Mouse (Mus musculus): ENCODE measurements around the gene Sympk. TPM values are rescaled to one million over a fixed set of nuclear protein-coding genes. Genes with fewer than 3 reads are reported as not detected.

Gene Sympk
- polyA plus RNA-seq, 1 experiment from 2014 or later, result 50.8 TPM

DNA sequence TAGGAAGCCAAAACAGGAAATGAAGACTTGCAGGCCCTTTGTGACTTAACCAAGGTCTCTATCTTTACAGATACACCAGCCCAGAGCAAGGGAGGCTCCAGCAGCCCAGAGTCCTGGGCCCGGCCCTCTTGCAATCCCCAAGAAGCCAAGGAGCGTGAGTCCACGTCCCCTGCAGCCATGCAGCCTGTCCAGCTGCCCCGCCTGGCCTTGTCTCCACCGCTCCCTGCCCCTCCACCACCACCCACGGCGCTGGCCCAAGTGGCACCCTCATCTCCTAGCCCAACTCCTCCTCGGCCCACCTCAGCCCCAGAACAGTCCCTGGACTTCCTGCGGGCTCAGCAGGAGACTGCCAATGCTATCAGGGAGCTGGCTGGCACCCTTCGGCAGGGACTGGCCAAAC, 23.8 kb upstream of the Sympk start:
- H3K4me2 ChIP-seq (replicated peaks), result peak overlapping the region; percentile 52
- 0 out of 2 replicates have a peak overlapping the region, but pooled peaks have one; percentile 12 for H3K27ac ChIP-seq
- peak overlapping the region; percentile 25 for H3K4me3 ChIP-seq
- peaks cover 12% of the 10 kb centered on the region for H3K36me3 ChIP-seq
- WGBS, result 54% methylated on average over 10 of the region's 10 CpGs
- H3K27me3 ChIP-seq, result no peaks in the 10 kb centered on the region
- peaks cover 35% of the 10 kb centered on the region for H3K4me1 ChIP-seq
- H3K9ac ChIP-seq, result peak overlapping the region; percentile 66
- H3K9me3 ChIP-seq (replicated peaks), result no peaks in the 10 kb centered on the region
- no peak for ATAC-seq (ENCODE audit: low FRiP score)

DNA sequence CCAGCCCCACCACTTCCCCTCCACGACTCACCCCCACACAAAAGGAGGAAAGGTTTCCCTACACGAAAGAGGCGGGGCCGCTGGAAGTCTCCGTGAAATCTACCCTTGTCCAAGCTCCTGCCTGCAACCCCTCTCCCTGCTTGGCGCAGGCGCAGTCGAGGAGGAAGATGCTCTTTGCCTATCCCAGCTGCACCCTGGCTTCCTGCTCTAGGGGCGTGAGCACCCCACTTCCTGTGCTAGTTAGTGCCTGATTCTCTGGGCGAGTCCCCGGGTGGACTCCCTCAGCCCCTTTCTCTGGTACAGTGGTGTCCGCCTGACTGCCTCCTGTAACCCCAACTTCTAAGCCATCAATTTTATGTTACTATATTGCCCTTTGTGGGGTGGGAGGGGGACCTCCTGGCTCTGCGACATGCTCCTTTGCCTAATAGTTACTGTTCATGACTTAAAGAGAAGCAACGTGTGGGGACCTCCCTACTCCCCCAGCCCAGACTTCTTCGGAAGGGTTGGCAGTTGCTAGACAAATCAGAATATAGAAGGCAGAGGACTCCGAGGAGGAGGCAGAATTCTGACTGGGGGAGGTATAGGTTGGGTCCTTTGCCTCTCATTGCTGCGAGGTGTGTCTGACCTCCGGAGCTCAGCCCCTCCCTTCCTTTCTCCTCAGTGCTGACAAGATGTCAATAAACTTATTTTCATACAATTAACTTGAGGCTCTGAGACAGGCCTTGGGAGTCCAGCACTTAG, 22.9 kb upstream of the Sympk start:
- Histone ChIP-seq H3K9ac (peak overlapping the region; percentile 66), H3K27me3 (no peaks in the 10 kb centered on the region), H3K4me2 (replicated peaks) (peak overlapping the region; percentile 52), H3K4me3 (peak overlapping the region; percentile 25), H3K27ac (0 out of 2 replicates have a peak overlapping the region, but pooled peaks have one; percentile 12), H3K36me3 (peaks cover 17% of the 10 kb centered on the region), H3K9me3 (replicated peaks) (no peaks in the 10 kb centered on the region), H3K4me1 (peaks cover 43% of the 10 kb centered on the region)
- 41% methylated on average over 18 of the region's 18 CpGs for WGBS
- no peak for ATAC-seq (ENCODE audit: low FRiP score)

DNA sequence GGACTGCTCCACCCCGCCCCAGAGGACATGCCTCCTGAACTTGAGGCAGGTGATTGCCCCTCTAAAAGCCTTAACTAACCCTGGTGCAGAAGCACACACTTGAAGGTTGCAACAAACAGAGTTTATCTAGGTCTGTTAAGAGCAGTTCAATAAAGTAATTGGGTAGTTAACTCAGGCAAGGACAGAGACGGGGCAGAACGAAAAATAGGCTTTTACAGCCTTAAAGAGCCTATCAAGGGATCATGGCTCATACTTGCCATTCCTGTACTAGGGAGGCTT, 22.4 kb upstream of the Sympk start:
- WGBS, result 81% methylated on average over 3 of the region's 3 CpGs
- Histone ChIP-seq H3K9me3 (replicated peaks) (no peaks in the 10 kb centered on the region), H3K27me3 (no peaks in the 10 kb centered on the region), H3K4me3 (no peak overlapping the region), H3K4me1 (peaks cover 47% of the 10 kb centered on the region), H3K9ac (no peak overlapping the region), H3K36me3 (peaks cover 16% of the 10 kb centered on the region), H3K27ac (no peak overlapping the region), H3K4me2 (replicated peaks) (no peak overlapping the region)
- no peak for ATAC-seq (ENCODE audit: low FRiP score)

DNA sequence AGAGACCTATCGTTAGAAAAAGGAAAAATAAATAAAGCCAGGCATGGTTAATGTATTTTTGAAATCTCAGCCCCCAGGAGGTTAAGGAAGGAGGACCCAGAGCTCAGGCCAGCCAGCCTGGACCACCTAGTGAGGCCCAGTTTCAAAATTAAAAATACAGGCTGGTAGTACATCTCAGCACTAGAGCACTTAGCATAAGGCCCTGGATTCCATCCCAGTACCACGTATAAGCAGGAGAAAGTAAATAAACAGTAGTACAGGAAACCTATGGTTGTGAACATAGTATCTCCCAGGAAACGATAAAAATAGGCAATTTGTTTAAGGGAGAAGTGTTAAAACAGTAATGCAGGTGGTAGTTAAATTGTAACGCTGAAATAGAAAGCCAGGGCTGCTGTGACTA, 22.1 kb upstream of the Sympk start:
- H3K4me1 ChIP-seq, result peaks cover 50% of the 10 kb centered on the region
- no peak for ATAC-seq (ENCODE audit: low FRiP score)
- H3K27me3 ChIP-seq, result no peaks in the 10 kb centered on the region
- peak overlapping the region; percentile 40 for H3K27ac ChIP-seq
- peaks cover 20% of the 10 kb centered on the region for H3K36me3 ChIP-seq
- no peaks in the 10 kb centered on the region for H3K9me3 ChIP-seq (replicated peaks)
- H3K9ac ChIP-seq, result peak overlapping the region; percentile 63; the same call in 1 of the 2 replicates
- H3K4me2 ChIP-seq (replicated peaks), result peak overlapping the region; percentile 63
- WGBS, result 50% methylated on average over 4 of the region's 4 CpGs
- peak overlapping the region; percentile 35 for H3K4me3 ChIP-seq

DNA sequence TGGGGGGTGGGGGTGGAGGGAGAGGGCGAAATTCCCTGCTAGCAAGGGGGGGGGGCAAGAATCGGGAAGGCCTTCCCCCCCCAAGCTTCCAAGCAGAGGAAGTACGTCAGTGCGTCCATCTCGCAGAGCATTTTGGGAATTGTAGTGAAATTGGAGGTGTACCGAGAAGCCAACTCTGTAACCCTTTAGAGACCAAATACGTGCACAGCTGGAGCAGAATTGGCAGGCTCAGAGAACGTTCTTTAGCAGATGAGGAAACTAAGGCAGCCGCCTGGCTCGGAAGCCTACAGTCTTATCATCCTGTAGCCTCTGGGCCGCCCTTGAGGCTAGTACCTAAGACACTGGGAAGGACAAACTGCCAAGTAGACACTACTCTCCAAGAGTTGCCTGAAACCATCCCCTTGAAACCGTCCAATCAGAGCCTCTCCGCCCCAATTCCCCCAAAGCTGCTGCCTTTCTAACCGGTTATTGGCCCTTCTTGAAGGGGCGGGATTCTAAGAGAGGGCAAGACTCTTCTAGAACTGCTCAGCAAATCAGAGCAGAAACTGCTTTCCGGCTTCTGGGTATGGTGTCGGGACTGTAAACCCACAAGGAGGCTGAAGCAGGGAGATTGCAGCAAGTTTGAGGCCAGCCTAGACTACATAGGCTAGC, 21.2 kb upstream of the Sympk start:
- H3K4me3 ChIP-seq, result peak overlapping the region; percentile 35
- peaks cover 23% of the 10 kb centered on the region for H3K36me3 ChIP-seq
- peak overlapping the region; percentile 63 for H3K4me2 ChIP-seq (replicated peaks)
- 4% methylated on average over 17 of the region's 17 CpGs for WGBS
- H3K27me3 ChIP-seq, result no peaks in the 10 kb centered on the region
- peaks cover 57% of the 10 kb centered on the region for H3K4me1 ChIP-seq
- H3K27ac ChIP-seq, result peak overlapping the region; percentile 40
- H3K9ac ChIP-seq, result peak overlapping the region; percentile 63
- peak; percentile 58 for ATAC-seq (ENCODE audit: low FRiP score)
- no peaks in the 10 kb centered on the region for H3K9me3 ChIP-seq (replicated peaks)

DNA sequence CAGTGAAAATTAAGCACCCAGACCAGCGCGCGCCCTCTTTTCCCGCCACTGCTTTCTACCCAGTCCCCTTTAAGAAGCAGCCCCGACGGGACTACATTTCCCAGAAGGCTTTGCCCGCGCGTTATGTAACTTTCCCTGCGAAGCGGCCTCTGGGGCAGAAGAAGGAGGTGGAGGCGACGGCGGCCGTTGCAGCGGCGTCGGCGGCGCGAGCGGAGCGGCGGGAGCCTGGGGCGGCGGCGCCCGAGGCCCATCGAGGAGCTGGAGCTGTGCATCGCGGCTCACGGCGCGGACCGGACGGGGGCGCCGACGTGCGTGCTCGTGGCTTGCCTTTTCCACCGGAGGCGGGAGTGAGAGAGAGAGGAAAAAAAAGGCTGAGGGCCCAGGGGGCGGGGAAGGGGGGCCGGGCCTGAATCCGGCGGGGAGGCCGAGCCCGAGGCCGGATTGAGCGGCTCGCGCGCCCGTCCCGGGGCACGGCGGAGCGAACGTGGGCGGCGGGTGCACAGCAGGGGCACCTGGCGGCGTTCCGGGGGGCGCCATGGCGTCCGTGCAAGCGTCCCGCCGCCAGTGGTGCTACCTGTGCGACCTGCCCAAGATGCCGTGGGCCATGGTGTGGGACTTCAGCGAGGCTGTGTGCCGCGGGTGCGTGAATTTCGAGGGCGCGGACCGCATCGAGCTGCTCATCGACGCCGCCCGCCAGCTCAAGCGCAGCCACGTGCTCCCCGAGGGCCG, 20.1 kb upstream of the Sympk start, which contains the start of gene Irf2bp1:
Gene Irf2bp1 (plus strand): TSS at position 143 of the 729 bp plus-strand sequence.
- under 1% methylated on average over 79 of the region's 90 CpGs for WGBS
- H3K4me2 ChIP-seq (replicated peaks), result peak within 1 kb of the TSS; percentile 99

DNA sequence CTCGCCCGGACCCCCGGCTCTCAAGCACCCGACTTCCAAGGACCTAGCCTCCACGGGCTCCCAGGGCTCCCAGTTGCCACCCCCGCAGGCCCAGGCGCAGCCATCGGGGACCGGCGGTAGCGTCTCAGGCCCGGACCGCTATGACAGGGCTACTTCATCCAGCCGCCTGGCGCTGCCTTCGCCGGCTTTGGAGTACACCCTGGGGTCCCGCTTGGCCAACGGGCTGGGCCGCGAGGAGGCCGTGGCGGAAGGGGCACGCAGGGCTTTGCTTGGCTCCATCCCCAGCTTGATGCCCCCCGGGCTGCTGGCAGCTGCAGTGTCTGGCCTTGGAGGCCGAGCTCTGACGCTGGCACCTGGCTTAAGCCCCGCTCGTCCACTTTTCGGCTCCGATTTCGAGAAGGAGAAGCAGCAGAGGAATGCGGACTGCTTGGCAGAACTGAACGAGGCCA, 19.5 kb upstream of the Sympk start:
- H3K4me1 ChIP-seq, result peaks cover 53% of the 10 kb centered on the region
- H3K27me3 ChIP-seq, result no peaks in the 10 kb centered on the region
- peak overlapping the region; percentile 99 for H3K4me2 ChIP-seq (replicated peaks)
- peak overlapping the region; percentile 95 for H3K27ac ChIP-seq
- H3K9me3 ChIP-seq (replicated peaks), result no peaks in the 10 kb centered on the region
- ATAC-seq (ENCODE audit: low FRiP score), result no peak; the same call in 1 of the 2 replicates
- H3K36me3 ChIP-seq, result peaks cover 23% of the 10 kb centered on the region
- peak overlapping the region; percentile 95 for H3K9ac ChIP-seq
- H3K4me3 ChIP-seq, result peak overlapping the region; percentile 95
- WGBS, result 6% methylated on average over 34 of the region's 34 CpGs

More for the DNA sequence above, 20.1 kb upstream of the Sympk start, which contains the start of gene Irf2bp1:
- Histone ChIP-seq H3K27me3 (no peaks in the 10 kb centered on the region), H3K9ac (peak within 1 kb of the TSS; percentile 95), H3K27ac (peak within 1 kb of the TSS; percentile 95), H3K9me3 (replicated peaks) (no peaks in the 10 kb centered on the region), H3K4me1 (peaks cover 53% of the 10 kb centered on the region), H3K4me3 (peak within 1 kb of the TSS; percentile 95), H3K36me3 (peaks cover 23% of the 10 kb centered on the region)
- peak; percentile 64 for ATAC-seq (ENCODE audit: low FRiP score)

DNA sequence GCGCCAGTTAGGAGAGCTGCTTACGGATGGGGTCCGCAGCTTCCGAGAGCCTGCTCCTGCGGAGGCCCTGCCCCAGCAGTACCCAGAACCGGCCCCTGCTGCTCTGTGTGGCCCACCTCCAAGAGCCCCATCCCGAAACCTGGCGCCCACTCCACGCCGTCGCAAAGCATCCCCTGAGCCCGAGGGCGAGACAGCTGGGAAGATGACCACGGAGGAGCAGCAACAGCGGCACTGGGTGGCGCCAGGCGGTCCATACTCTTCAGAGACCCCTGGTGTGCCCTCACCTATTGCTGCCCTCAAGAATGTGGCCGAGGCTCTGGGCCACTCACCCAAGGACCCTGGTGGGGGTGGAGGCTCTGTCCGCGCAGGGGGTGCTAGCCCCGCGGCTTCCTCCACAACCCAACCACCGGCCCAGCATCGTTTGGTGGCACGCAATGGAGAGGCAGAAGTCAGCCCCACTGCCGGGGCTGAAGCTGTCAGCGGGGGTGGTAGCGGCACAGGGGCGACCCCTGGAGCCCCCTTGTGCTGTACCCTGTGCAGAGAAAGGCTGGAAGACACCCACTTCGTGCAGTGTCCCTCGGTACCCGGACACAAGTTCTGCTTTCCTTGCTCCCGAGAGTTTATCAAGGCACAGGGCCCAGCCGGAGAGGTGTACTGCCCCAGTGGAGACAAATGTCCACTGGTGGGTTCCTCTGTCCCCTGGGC, 18.6 kb upstream of the Sympk start:
- Histone ChIP-seq H3K27ac (no peak overlapping the region), H3K4me3 (peak overlapping the region; percentile 95), H3K4me1 (peaks cover 48% of the 10 kb centered on the region)

DNA sequence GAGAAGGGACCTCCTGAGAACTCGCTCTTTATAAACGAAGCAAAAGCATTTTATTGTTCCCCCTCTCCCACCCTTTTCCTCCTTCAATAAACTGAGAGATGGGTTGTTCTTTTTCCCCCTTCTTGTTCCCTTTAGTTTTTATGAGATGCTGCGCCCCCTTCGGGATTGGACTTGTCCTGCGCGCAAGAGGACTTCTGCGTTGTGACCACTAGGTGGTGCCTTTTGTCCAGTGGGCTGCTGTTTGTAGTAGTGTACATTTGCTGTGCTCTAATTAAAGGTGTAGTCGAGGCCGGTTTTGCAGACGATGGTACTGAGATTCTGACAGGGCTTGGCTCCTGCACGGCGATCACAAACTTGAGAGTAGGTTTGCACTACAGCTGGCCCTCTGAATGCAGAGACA, 17.7 kb upstream of the Sympk start:
- Histone ChIP-seq H3K4me3 (no peak overlapping the region; the same call in 1 of the 2 replicates), H3K9ac (no peak overlapping the region)

More for the DNA sequence above, 18.6 kb upstream of the Sympk start:
- no peak for ATAC-seq (ENCODE audit: low FRiP score)
- Histone ChIP-seq H3K27me3 (no peaks in the 10 kb centered on the region), H3K9me3 (replicated peaks) (no peaks in the 10 kb centered on the region), H3K9ac (peak overlapping the region; percentile 95), H3K36me3 (peaks cover 23% of the 10 kb centered on the region), H3K4me2 (replicated peaks) (peak overlapping the region; percentile 99)
- 76% methylated on average over 34 of the region's 34 CpGs for WGBS

DNA sequence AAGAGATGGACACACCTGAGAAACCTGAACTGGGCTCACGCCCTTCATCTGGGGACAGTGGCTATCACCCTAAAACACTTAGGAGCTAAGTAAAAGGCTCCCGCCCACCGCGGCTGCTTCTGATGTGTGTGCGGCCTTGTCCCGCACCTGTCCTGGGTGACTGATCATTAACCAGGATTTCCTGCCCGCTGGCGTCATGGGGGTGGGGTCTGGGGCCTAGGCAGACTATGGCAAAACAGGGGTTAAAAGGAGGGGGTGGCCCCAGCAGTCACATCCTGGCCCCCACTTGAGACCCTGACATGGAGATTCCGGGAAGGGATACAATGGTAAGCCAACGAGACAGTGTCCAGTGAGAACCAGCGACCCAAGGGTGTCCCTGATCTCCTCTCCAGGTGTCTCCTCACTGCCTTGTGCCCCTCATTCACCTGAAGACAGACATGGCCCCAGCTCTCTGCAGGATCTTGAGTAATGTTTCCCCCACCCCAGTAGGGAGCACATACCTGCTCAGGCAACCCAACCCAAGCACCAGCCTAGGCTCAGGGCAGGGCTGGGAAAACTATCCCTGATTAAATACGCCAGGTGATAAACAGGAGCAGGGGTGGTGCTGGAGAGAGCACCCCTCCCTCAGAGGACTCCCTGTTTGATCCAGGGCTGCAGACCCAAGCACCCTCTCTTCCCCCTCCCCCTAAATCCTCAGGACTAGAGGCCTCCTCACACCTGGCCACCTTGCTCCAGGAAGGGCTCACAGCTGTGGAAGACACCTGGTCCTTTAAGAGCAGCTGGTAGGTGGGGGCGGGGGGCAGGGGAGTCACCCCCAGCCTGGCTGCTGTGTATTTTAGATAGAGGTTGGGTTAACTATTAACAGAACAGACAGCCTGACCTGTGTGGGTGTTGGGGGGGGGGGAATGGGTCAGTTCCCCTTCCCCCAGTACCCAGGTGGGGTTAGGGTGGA, 16.9 kb upstream of the Sympk start:
- H3K27me3 ChIP-seq, result no peaks in the 10 kb centered on the region
- H3K4me1 ChIP-seq, result peaks cover 46% of the 10 kb centered on the region
- no peak for ATAC-seq (ENCODE audit: low FRiP score)
- H3K27ac ChIP-seq, result no peak overlapping the region
- no peak overlapping the region for H3K9ac ChIP-seq
- H3K36me3 ChIP-seq, result peaks cover 23% of the 10 kb centered on the region
- no peak overlapping the region for H3K4me3 ChIP-seq
- H3K9me3 ChIP-seq (replicated peaks), result no peaks in the 10 kb centered on the region
- 80% methylated on average over 13 of the region's 13 CpGs for WGBS
- H3K4me2 ChIP-seq (replicated peaks), result peak overlapping the region; percentile 99; the same call in 1 of the 2 replicates

More for the DNA sequence above, 17.7 kb upstream of the Sympk start:
- peak overlapping the region; percentile 99 for H3K4me2 ChIP-seq (replicated peaks)
- peaks cover 39% of the 10 kb centered on the region for H3K4me1 ChIP-seq
- peaks cover 23% of the 10 kb centered on the region for H3K36me3 ChIP-seq
- H3K27ac ChIP-seq, result no peak overlapping the region
- 0 out of 2 replicates have a peak, but pooled peaks have one; percentile 9 for ATAC-seq (ENCODE audit: low FRiP score)
- no peaks in the 10 kb centered on the region for H3K9me3 ChIP-seq (replicated peaks)
- no peaks in the 10 kb centered on the region for H3K27me3 ChIP-seq
- WGBS, result 10% methylated on average over 12 of the region's 12 CpGs

DNA sequence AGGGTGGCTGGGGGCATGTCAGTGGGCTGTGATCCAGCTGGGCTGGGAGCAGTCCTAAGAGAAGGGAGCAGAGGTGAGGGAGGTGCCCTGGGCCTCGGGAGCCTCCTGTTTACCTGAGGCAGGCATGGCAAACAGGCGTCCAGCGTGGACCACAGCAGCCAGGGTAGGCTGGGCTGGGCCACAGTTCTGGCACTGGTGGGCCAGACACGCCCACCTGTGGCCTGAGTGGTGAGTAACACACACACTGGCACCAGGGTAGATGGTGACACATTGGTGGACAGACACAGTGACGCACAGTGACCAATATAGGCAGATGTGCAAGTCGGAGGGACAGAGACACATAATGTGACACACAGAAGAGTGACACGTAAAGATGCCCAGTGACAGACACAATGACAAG, 13.6 kb upstream of the Sympk start:
- Histone ChIP-seq H3K27ac (no peak overlapping the region), H3K4me3 (no peak overlapping the region), H3K4me1 (peaks cover 34% of the 10 kb centered on the region), H3K27me3 (no peaks in the 10 kb centered on the region), H3K4me2 (replicated peaks) (no peak overlapping the region), H3K9me3 (replicated peaks) (no peaks in the 10 kb centered on the region), H3K9ac (no peak overlapping the region), H3K36me3 (peaks cover 16% of the 10 kb centered on the region)
- WGBS, result 87% methylated on average over 7 of the region's 7 CpGs
- ATAC-seq (ENCODE audit: low FRiP score), result no peak

Data from hindbrain, embryonic 12.5 days (tissue).